Mouse (Mus musculus) cerebellum, adult 11-12 months (tissue): ENCODE results near the gene Prkd1.
"Not testable (repeated sequence)": the region's sequence is repeated elsewhere in the genome, so short reads cannot be mapped to it uniquely, and the experiment has no call there.

Source experiments
- DNase-seq: peaks from one replicate; pipeline ENCODE4 v3.0.0; 2022

Gene Prkd1

GRCm38 (mm10) chr12:50648671-50649541 lies at the start of gene Prkd1:
TSS of gene Prkd1 (minus strand) at chr12:50649098.
- DNase-seq, result no peak

GRCm38 (mm10) chr12:50697492-50697891 lies 48.6 kb upstream of the Prkd1 start:
- DNase-seq, result no peak

- DNase-seq, result no peak
Observed at GRCm38 (mm10) chr12:50648176-50648670, 675 bp downstream of the Prkd1 start.

GRCm38 (mm10) chr12:50646857-50647256 lies 2.0 kb downstream of the Prkd1 start:
- no peak for DNase-seq

GRCm38 (mm10) chr12:50642671-50643070 lies 6.2 kb downstream of the Prkd1 start:
- DNase-seq, result no peak

- DNase-seq, result no peak
Observed at GRCm38 (mm10) chr12:50640171-50640570, 8.7 kb downstream of the Prkd1 start.

GRCm38 (mm10) chr12:50634436-50634835 lies 14.5 kb downstream of the Prkd1 start:
- no peak for DNase-seq

- not testable (repeated sequence) for DNase-seq
Observed at GRCm38 (mm10) chr12:50626100-50626499, 22.8 kb downstream of the Prkd1 start.

- no peak for DNase-seq
Observed at GRCm38 (mm10) chr12:50624175-50624574, 24.7 kb downstream of the Prkd1 start.

- DNase-seq, result no peak
Observed at GRCm38 (mm10) chr12:50615852-50616251, 33.0 kb downstream of the Prkd1 start.

- DNase-seq, result no peak
Observed at GRCm38 (mm10) chr12:50614341-50614740, 34.6 kb downstream of the Prkd1 start.

- no peak for DNase-seq
Observed at GRCm38 (mm10) chr12:50606703-50607500, 42.0 kb downstream of the Prkd1 start.

GRCm38 (mm10) chr12:50599370-50599769 lies 49.5 kb downstream of the Prkd1 start:
- no peak for DNase-seq

- DNase-seq, result no peak
Observed at GRCm38 (mm10) chr12:50598053-50598988, 50.6 kb downstream of the Prkd1 start.

GRCm38 (mm10) chr12:50597467-50597866 lies 51.4 kb downstream of the Prkd1 start:
- DNase-seq, result no peak

- DNase-seq, result no peak
Observed at GRCm38 (mm10) chr12:50595777-50596176, 53.1 kb downstream of the Prkd1 start.

- no peak for DNase-seq
Observed at GRCm38 (mm10) chr12:50594506-50594905, 54.4 kb downstream of the Prkd1 start.

GRCm38 (mm10) chr12:50593481-50593880 lies 55.4 kb downstream of the Prkd1 start:
- DNase-seq, result no peak

GRCm38 (mm10) chr12:50588137-50588761 lies 60.6 kb downstream of the Prkd1 start:
- DNase-seq, result no peak

GRCm38 (mm10) chr12:50565198-50565597 lies 83.7 kb downstream of the Prkd1 start:
- DNase-seq, result no peak

GRCm38 (mm10) chr12:50560536-50560935 lies 88.4 kb downstream of the Prkd1 start:
- no peak for DNase-seq

GRCm38 (mm10) chr12:50558231-50558630 lies 90.7 kb downstream of the Prkd1 start:
- no peak for DNase-seq
